Mouse (Mus musculus): Measurements from ENCODE around the gene Il1b. TPM values are rescaled to one million over a fixed set of nuclear protein-coding genes. Genes with fewer than 3 reads are reported as not detected.

Il1b gene
- polyA plus RNA-seq, 1 experiment: 0.46 TPM

DNA sequence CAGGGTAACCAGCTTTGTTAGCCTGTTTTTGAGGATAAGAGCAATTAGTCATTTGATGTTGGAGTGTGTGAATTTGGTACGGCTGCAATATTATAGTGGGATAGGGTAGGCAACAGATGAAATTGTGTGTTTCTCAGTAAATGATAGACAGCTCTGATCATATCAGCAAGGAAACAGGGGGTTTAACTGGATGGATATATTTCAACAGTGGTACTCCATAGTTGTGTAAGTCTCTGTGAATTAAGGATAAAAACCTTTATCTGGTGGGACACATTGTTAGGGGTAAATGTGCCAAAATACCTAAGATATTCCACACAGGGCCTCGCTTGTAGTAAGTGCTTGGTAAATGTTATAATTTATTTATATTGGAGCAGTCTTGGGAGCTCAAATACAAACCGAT, 31.4 kb upstream of the Il1b start:
- H3K4me3 ChIP-seq (ENCODE audit: insufficient read depth, low read length): no peak overlapping the region
- TF ChIP-seq POLR2A (IDR thresholded peaks at IDR 0.05; ENCODE audit: extremely low read depth, insufficient read depth, low read length): no peak
- no peak for TF ChIP-seq CTCF (IDR thresholded peaks at IDR 0.05; ENCODE audit: extremely low read depth, insufficient read depth, low read length)
- no peaks in the 10 kb centered on the region for H3K4me1 ChIP-seq (ENCODE audit: control insufficient read depth, insufficient read depth, low read length)
- no peak overlapping the region for H3K27ac ChIP-seq (ENCODE audit: insufficient read depth, low read length)

DNA sequence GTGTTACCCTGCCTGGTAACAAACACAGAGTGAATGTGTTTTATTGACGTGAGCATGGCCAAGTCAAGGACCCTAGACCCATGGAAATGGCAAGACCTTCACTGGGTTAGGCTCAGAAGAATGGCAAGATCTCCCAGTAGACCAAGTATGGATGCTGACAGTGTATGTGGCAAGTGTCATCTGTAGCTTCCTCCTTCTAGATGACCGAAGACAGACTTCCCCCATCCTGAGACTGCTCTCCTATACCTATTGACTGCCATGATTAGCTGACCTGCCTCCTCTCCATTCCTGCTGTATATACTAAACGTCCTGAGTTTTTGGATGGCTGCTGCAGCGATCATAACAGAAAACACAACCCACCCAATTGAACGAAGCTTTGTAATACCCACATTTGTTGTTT, 30.9 kb upstream of the Il1b start:
- Histone ChIP-seq H3K4me1 (ENCODE audit: control insufficient read depth, insufficient read depth, low read length) (no peaks in the 10 kb centered on the region), H3K27ac (ENCODE audit: insufficient read depth, low read length) (no peak overlapping the region), H3K4me3 (ENCODE audit: insufficient read depth, low read length) (no peak overlapping the region)
- TF ChIP-seq POLR2A (IDR thresholded peaks at IDR 0.05; ENCODE audit: extremely low read depth, insufficient read depth, low read length) (no peak), CTCF (IDR thresholded peaks at IDR 0.05; ENCODE audit: extremely low read depth, insufficient read depth, low read length) (no peak)

GRCm38 (mm10) chr2:129398176-129398575, 27.2 kb upstream of the Il1b start:
- H3K4me1 ChIP-seq (ENCODE audit: control insufficient read depth, insufficient read depth, low read length): no peaks in the 10 kb centered on the region
- no peak overlapping the region for H3K4me3 ChIP-seq (ENCODE audit: insufficient read depth, low read length)
- TF ChIP-seq POLR2A (IDR thresholded peaks at IDR 0.05; ENCODE audit: extremely low read depth, insufficient read depth, low read length): no peak
- TF ChIP-seq CTCF (IDR thresholded peaks at IDR 0.05; ENCODE audit: extremely low read depth, insufficient read depth, low read length): no peak
- H3K27ac ChIP-seq (ENCODE audit: insufficient read depth, low read length): no peak overlapping the region

GRCm38 (mm10) chr2:129393524-129393923, 22.6 kb upstream of the Il1b start:
- no peaks in the 10 kb centered on the region for H3K4me1 ChIP-seq (ENCODE audit: control insufficient read depth, insufficient read depth, low read length)
- H3K4me3 ChIP-seq (ENCODE audit: insufficient read depth, low read length): no peak overlapping the region
- no peak overlapping the region for H3K27ac ChIP-seq (ENCODE audit: insufficient read depth, low read length)
- TF ChIP-seq CTCF (IDR thresholded peaks at IDR 0.05; ENCODE audit: extremely low read depth, insufficient read depth, low read length) (peak; percentile 35; the same call in 1 of the 2 replicates), POLR2A (IDR thresholded peaks at IDR 0.05; ENCODE audit: extremely low read depth, insufficient read depth, low read length) (no peak)

GRCm38 (mm10) chr2:129390161-129390560, 19.2 kb upstream of the Il1b start:
- Histone ChIP-seq H3K4me3 (ENCODE audit: insufficient read depth, low read length) (no peak overlapping the region), H3K27ac (ENCODE audit: insufficient read depth, low read length) (no peak overlapping the region), H3K4me1 (ENCODE audit: control insufficient read depth, insufficient read depth, low read length) (no peaks in the 10 kb centered on the region)
- no peak for TF ChIP-seq CTCF (IDR thresholded peaks at IDR 0.05; ENCODE audit: extremely low read depth, insufficient read depth, low read length)
- TF ChIP-seq POLR2A (IDR thresholded peaks at IDR 0.05; ENCODE audit: extremely low read depth, insufficient read depth, low read length): no peak

DNA sequence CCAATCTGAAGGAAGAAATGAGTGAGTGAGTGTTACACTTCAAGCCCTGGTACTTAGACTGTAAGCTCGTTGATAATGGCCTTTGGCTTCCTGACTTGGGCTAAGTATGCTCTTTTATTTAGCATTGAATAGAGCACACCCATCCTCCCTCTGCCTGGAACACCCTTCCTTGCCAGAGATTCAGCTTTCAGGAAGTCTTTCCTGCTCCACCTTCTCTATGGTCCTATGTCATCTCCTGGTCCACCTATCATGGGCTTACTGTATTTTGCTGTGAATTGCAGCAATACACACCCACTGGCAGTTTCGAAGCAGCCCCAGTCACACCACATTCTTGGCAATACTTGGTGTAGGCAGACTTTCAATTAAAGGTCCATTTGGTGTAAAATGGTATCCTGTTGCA, 18.4 kb upstream of the Il1b start:
- Histone ChIP-seq H3K4me3 (ENCODE audit: insufficient read depth, low read length) (no peak overlapping the region), H3K4me1 (ENCODE audit: control insufficient read depth, insufficient read depth, low read length) (no peaks in the 10 kb centered on the region), H3K27ac (ENCODE audit: insufficient read depth, low read length) (no peak overlapping the region)
- TF ChIP-seq POLR2A (IDR thresholded peaks at IDR 0.05; ENCODE audit: extremely low read depth, insufficient read depth, low read length) (no peak), CTCF (IDR thresholded peaks at IDR 0.05; ENCODE audit: extremely low read depth, insufficient read depth, low read length) (no peak)

DNA sequence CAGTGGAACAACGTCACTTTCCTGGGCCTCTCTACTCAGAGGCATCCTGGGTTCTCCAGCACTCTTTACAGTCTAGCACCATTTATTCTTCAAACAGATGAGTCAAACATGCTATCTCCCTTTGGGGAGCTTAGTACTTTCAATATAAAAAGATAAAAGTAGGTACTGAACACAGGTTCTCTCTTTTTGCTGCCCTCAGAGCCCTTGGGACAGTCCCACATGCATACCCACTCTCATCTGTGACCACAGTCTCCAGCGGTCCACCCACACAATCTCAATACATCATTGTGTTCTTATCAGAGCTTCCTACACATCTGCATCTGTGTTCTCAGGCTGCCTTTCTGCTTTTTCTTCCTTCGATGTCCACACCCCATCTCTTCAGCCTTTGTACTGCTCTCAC, 14.4 kb upstream of the Il1b start:
- H3K4me1 ChIP-seq (ENCODE audit: control insufficient read depth, insufficient read depth, low read length): no peaks in the 10 kb centered on the region
- no peak overlapping the region for H3K27ac ChIP-seq (ENCODE audit: insufficient read depth, low read length)
- TF ChIP-seq CTCF (IDR thresholded peaks at IDR 0.05; ENCODE audit: extremely low read depth, insufficient read depth, low read length): no peak
- TF ChIP-seq POLR2A (IDR thresholded peaks at IDR 0.05; ENCODE audit: extremely low read depth, insufficient read depth, low read length): no peak
- H3K4me3 ChIP-seq (ENCODE audit: insufficient read depth, low read length): no peak overlapping the region

- no peak overlapping the region for H3K4me3 ChIP-seq (ENCODE audit: insufficient read depth, low read length)
- no peak overlapping the region for H3K27ac ChIP-seq (ENCODE audit: insufficient read depth, low read length)
- TF ChIP-seq POLR2A (IDR thresholded peaks at IDR 0.05; ENCODE audit: extremely low read depth, insufficient read depth, low read length) (no peak), CTCF (IDR thresholded peaks at IDR 0.05; ENCODE audit: extremely low read depth, insufficient read depth, low read length) (no peak)
Observed at GRCm38 (mm10) chr2:129384272-129384660, 13.3 kb upstream of the Il1b start.

DNA sequence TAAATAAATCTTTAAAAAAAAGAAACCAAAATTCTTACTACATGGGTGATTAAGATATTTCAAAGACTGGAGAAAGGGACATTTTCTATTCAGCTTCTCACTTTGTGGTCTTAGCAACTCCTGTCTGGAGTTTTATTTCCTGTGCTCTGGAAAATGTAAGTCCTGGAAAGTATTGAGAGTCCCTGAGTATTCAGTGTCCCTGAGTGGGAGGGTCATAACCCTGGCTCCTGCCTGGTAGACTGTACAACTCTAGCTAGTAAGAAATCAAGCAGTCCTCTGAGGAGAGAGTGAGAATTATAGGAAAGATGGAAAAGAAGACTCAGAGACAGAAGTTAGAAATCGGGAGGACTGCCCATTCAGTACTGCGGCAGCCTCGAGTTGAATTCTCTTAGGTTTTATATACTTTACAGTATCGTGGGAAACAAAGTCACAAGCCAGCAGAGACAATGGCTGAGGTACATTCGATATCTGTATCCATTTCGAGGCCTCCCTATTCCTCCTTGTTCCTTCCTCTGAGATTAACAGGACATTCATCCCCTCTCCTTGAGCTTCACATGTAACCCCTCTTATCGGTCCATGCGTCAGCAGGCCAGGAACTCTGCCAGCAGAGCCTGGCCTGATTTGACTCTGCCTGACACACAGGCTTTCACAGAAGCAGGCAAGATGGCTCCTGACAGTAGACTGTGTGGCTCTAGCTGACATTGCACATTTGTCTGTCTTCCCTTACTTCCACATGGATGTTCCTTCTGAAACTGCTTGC, 12.8 kb upstream of the Il1b start:
- Histone ChIP-seq H3K4me1 (ENCODE audit: control insufficient read depth, insufficient read depth, low read length) (no peaks in the 10 kb centered on the region), H3K27ac (ENCODE audit: insufficient read depth, low read length) (no peak overlapping the region), H3K4me3 (ENCODE audit: insufficient read depth, low read length) (no peak overlapping the region)
- TF ChIP-seq POLR2A (IDR thresholded peaks at IDR 0.05; ENCODE audit: extremely low read depth, insufficient read depth, low read length): no peak

More at GRCm38 (mm10) chr2:129384272-129384660, 13.3 kb upstream of the Il1b start:
- no peaks in the 10 kb centered on the region for H3K4me1 ChIP-seq (ENCODE audit: control insufficient read depth, insufficient read depth, low read length)

DNA sequence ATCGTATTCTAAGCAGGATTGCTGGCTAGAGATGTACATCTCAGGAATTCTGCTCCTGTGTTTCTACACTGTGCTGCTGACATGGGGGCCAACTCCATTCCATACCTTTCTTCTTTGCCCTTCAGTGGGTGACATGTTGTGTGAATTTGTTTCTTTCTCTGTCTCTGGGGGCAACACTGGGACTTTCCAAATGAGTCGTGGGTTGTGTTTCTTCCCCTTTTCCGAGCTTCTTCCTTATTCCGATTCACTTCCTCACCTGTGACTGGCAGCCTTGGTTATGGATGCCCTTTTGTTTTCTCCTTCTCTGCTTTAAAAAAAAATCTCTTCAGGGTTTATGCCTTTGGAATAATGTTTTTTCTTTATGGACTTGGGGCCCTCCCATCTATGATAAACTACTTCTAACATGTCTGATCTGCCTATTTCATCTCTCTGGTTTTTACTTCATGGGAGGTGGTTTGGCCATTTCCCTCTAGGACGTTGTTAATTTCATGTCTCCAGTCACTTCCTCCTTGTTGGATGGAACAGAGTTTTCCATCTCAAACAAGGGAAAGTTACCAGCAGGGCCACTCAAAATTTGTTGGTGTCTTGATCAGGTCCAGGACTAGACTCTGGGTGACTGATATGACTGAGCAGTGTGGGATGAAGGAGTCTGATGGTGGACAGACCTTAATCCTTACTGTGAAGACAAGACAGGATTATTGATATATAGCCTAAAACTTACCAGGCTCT, 10.0 kb upstream of the Il1b start:
- H3K4me1 ChIP-seq (ENCODE audit: control insufficient read depth, insufficient read depth, low read length): no peaks in the 10 kb centered on the region
- peak overlapping the region; percentile 77 for H3K27ac ChIP-seq (ENCODE audit: insufficient read depth, low read length)
- no peak overlapping the region for H3K4me3 ChIP-seq (ENCODE audit: insufficient read depth, low read length)
- TF ChIP-seq CTCF (IDR thresholded peaks at IDR 0.05; ENCODE audit: extremely low read depth, insufficient read depth, low read length): no peak
- no peak for TF ChIP-seq POLR2A (IDR thresholded peaks at IDR 0.05; ENCODE audit: extremely low read depth, insufficient read depth, low read length)
